Mouse (Mus musculus): ENCODE measurements around the gene Dpt. TPM values are rescaled to one million over a fixed set of nuclear protein-coding genes. Genes with fewer than 3 reads are reported as not detected.
A peak's percentile ranks its signal among the peaks of the same experiment; 100 is the strongest.

Dpt gene
- polyA plus RNA-seq, 1 experiment from 2014 or later = 0.87 TPM

- Histone ChIP-seq H3K36me3 (no peaks in the 10 kb centered on the region), H3K4me3 (no peak overlapping the region), H3K9me3 (no peaks in the 10 kb centered on the region), H3K27me3 (no peaks in the 10 kb centered on the region), H3K4me2 (no peak overlapping the region), H3K27ac (replicated peaks) (no peak overlapping the region), H3K4me1 (replicated peaks) (peaks cover 6% of the 10 kb centered on the region), H3K9ac (no peak overlapping the region)
- no peak for ATAC-seq (ENCODE audit: low read depth)
- WGBS = 80% methylated on average over 4 of the region's 4 CpGs
Observed at GRCm38 (mm10) chr1:164793049-164793448, 3.4 kb upstream of the Dpt start.

GRCm38 (mm10) chr1:164797746-164798285, 1.4 kb downstream of the Dpt start:
- Histone ChIP-seq H3K27ac (replicated peaks) (no peak overlapping the region), H3K4me3 (no peak overlapping the region), H3K36me3 (no peaks in the 10 kb centered on the region), H3K9me3 (no peaks in the 10 kb centered on the region), H3K4me2 (no peak overlapping the region), H3K27me3 (no peaks in the 10 kb centered on the region), H3K4me1 (replicated peaks) (peaks cover 8% of the 10 kb centered on the region), H3K9ac (no peak overlapping the region)
- no peak; the same call in 1 of the 2 replicates for ATAC-seq (ENCODE audit: low read depth)
- 94% methylated on average over 1 of the region's 1 CpGs for WGBS

- Histone ChIP-seq H3K9me3 (no peaks in the 10 kb centered on the region), H3K27me3 (no peaks in the 10 kb centered on the region), H3K27ac (replicated peaks) (no peak overlapping the region), H3K9ac (no peak overlapping the region), H3K4me1 (replicated peaks) (peaks cover 8% of the 10 kb centered on the region), H3K4me3 (no peak overlapping the region), H3K4me2 (no peak overlapping the region), H3K36me3 (no peaks in the 10 kb centered on the region)
- no peak for ATAC-seq (ENCODE audit: low read depth)
- 59% methylated on average over 1 of the region's 1 CpGs for WGBS
Observed at GRCm38 (mm10) chr1:164798471-164798922, 2.1 kb downstream of the Dpt start.

GRCm38 (mm10) chr1:164799161-164799560, 2.7 kb downstream of the Dpt start:
- Histone ChIP-seq H3K9ac (no peak overlapping the region), H3K4me2 (no peak overlapping the region), H3K36me3 (no peaks in the 10 kb centered on the region), H3K4me3 (no peak overlapping the region), H3K4me1 (replicated peaks) (peaks cover 8% of the 10 kb centered on the region), H3K27me3 (no peaks in the 10 kb centered on the region), H3K27ac (replicated peaks) (no peak overlapping the region), H3K9me3 (no peaks in the 10 kb centered on the region)
- no peak for ATAC-seq (ENCODE audit: low read depth)
- WGBS = 69% methylated on average over 3 of the region's 3 CpGs

- Histone ChIP-seq H3K9ac (no peak overlapping the region), H3K27me3 (no peaks in the 10 kb centered on the region), H3K4me1 (replicated peaks) (peaks cover 5% of the 10 kb centered on the region; the same call in 1 of the 2 replicates), H3K4me3 (no peak overlapping the region), H3K4me2 (no peak overlapping the region), H3K27ac (replicated peaks) (peak overlapping the region; percentile 50; the same call in 1 of the 2 replicates), H3K36me3 (no peaks in the 10 kb centered on the region), H3K9me3 (no peaks in the 10 kb centered on the region)
- 72% methylated on average over 11 of the region's 11 CpGs for WGBS
- no peak for ATAC-seq (ENCODE audit: low read depth)
Observed at GRCm38 (mm10) chr1:164804277-164804676, 7.8 kb downstream of the Dpt start.

- Histone ChIP-seq H3K27ac (replicated peaks) (peak overlapping the region; percentile 50; the same call in 1 of the 2 replicates), H3K27me3 (no peaks in the 10 kb centered on the region), H3K9ac (no peak overlapping the region), H3K9me3 (no peaks in the 10 kb centered on the region), H3K4me1 (replicated peaks) (peaks cover 5% of the 10 kb centered on the region; the same call in 1 of the 2 replicates), H3K4me2 (no peak overlapping the region), H3K4me3 (no peak overlapping the region), H3K36me3 (no peaks in the 10 kb centered on the region)
- ATAC-seq (ENCODE audit: low read depth) = peak; percentile 59; the same call in 1 of the 2 replicates
- WGBS = 68% methylated on average over 10 of the region's 10 CpGs
Observed at GRCm38 (mm10) chr1:164804751-164805435, 8.4 kb downstream of the Dpt start.

- WGBS = 85% methylated on average over 2 of the region's 2 CpGs
- ATAC-seq (ENCODE audit: low read depth) = no peak
- H3K4me3 ChIP-seq = no peak overlapping the region
- H3K27me3 ChIP-seq = no peaks in the 10 kb centered on the region
- no peaks in the 10 kb centered on the region for H3K36me3 ChIP-seq
- H3K9ac ChIP-seq = no peak overlapping the region
- no peak overlapping the region for H3K27ac ChIP-seq (replicated peaks)
- H3K4me2 ChIP-seq = no peak overlapping the region
- H3K4me1 ChIP-seq (replicated peaks) = peaks cover 9% of the 10 kb centered on the region; the same call in 1 of the 2 replicates
- H3K9me3 ChIP-seq = no peaks in the 10 kb centered on the region
Observed at GRCm38 (mm10) chr1:164809371-164809770, 12.9 kb downstream of the Dpt start.

- H3K4me3 ChIP-seq = no peak overlapping the region
- H3K9ac ChIP-seq = no peak overlapping the region
- WGBS = 90% methylated on average over 3 of the region's 3 CpGs
- H3K27me3 ChIP-seq = no peaks in the 10 kb centered on the region
- no peak overlapping the region for H3K27ac ChIP-seq (replicated peaks)
- H3K4me1 ChIP-seq (replicated peaks) = 0 out of 2 replicates have a peak, but pooled peaks cover 9% of the 10 kb centered on the region
- H3K9me3 ChIP-seq = no peaks in the 10 kb centered on the region
- ATAC-seq (ENCODE audit: low read depth) = no peak
- no peak overlapping the region for H3K4me2 ChIP-seq
- no peaks in the 10 kb centered on the region for H3K36me3 ChIP-seq
Observed at GRCm38 (mm10) chr1:164811296-164811695, 14.9 kb downstream of the Dpt start.

GRCm38 (mm10) chr1:164814243-164814642, 17.8 kb downstream of the Dpt start:
- WGBS = 62% methylated on average over 2 of the region's 2 CpGs

GRCm38 (mm10) chr1:164815330-164815729, 18.9 kb downstream of the Dpt start:
- WGBS = 84% methylated on average over 5 of the region's 5 CpGs
- Histone ChIP-seq H3K9me3 (no peaks in the 10 kb centered on the region), H3K4me3 (no peak overlapping the region), H3K27ac (replicated peaks) (no peak overlapping the region), H3K27me3 (no peaks in the 10 kb centered on the region), H3K4me2 (no peak overlapping the region), H3K9ac (no peak overlapping the region), H3K4me1 (replicated peaks) (0 out of 2 replicates have a peak, but pooled peaks cover 9% of the 10 kb centered on the region), H3K36me3 (no peaks in the 10 kb centered on the region)
- no peak for ATAC-seq (ENCODE audit: low read depth)

More at GRCm38 (mm10) chr1:164814243-164814642, 17.8 kb downstream of the Dpt start:
- ATAC-seq (ENCODE audit: low read depth) = no peak
- Histone ChIP-seq H3K9ac (0 out of 2 replicates have a peak overlapping the region, but pooled peaks have one; percentile 41), H3K4me3 (no peak overlapping the region), H3K36me3 (no peaks in the 10 kb centered on the region), H3K4me2 (no peak overlapping the region), H3K27me3 (no peaks in the 10 kb centered on the region), H3K9me3 (no peaks in the 10 kb centered on the region), H3K27ac (replicated peaks) (no peak overlapping the region), H3K4me1 (replicated peaks) (0 out of 2 replicates have a peak, but pooled peaks cover 9% of the 10 kb centered on the region)

- no peak overlapping the region for H3K4me2 ChIP-seq
- no peaks in the 10 kb centered on the region for H3K27me3 ChIP-seq
- WGBS = 94% methylated on average over 3 of the region's 3 CpGs
- H3K4me1 ChIP-seq (replicated peaks) = peaks cover 13% of the 10 kb centered on the region; the same call in 1 of the 2 replicates
- no peaks in the 10 kb centered on the region for H3K9me3 ChIP-seq
- H3K27ac ChIP-seq (replicated peaks) = no peak overlapping the region
- no peaks in the 10 kb centered on the region for H3K36me3 ChIP-seq
- H3K4me3 ChIP-seq = no peak overlapping the region
- no peak overlapping the region for H3K9ac ChIP-seq
- no peak for ATAC-seq (ENCODE audit: low read depth)
Observed at GRCm38 (mm10) chr1:164817331-164817730, 20.9 kb downstream of the Dpt start.

- no peaks in the 10 kb centered on the region for H3K36me3 ChIP-seq
- H3K4me2 ChIP-seq = no peak overlapping the region
- H3K27ac ChIP-seq (replicated peaks) = no peak overlapping the region
- H3K4me1 ChIP-seq (replicated peaks) = peaks cover 4% of the 10 kb centered on the region; the same call in 1 of the 2 replicates
- H3K9me3 ChIP-seq = no peaks in the 10 kb centered on the region
- WGBS = 89% methylated on average over 1 of the region's 1 CpGs
- H3K9ac ChIP-seq = no peak overlapping the region
- H3K4me3 ChIP-seq = no peak overlapping the region
- H3K27me3 ChIP-seq = no peaks in the 10 kb centered on the region
- no peak for ATAC-seq (ENCODE audit: low read depth)
Observed at GRCm38 (mm10) chr1:164821307-164821706, 24.9 kb downstream of the Dpt start.

Measured in neural tube, embryonic 13.5 days (tissue).